Mouse (Mus musculus) olfactory bulb, adult 2 months (tissue): Measurements from ENCODE around the gene Ust. TPM values are rescaled to one million over a fixed set of nuclear protein-coding genes. Genes with fewer than 3 reads are reported as not detected.

Source experiments
- H3K27ac ChIP-seq: fragments of 200-500 bp; 2 replicates; pipeline ENCODE4 v1.5.1; 2012; ENCODE audit warnings: low read depth, low read length; ENCODE audit not compliant: insufficient read depth
- H3K4me1 ChIP-seq: fragments of 200-500 bp; 2 replicates; pipeline ENCODE4 v1.6.1; 2012; ENCODE audit warnings: low read length; ENCODE audit not compliant: control insufficient read depth, insufficient read depth
- H3K4me3 ChIP-seq: fragments of 200-500 bp; 2 replicates; pipeline ENCODE4 v1.5.1; 2012; ENCODE audit warnings: mild to moderate bottlenecking, low read depth, low read length, moderate library complexity; ENCODE audit not compliant: insufficient read depth
- CTCF ChIP-seq: fragments of 200-500 bp; IDR thresholded peaks from 2 replicates; pipeline ENCODE4 v1.5.1; 2012; ENCODE audit warnings: low read depth, mild to moderate bottlenecking, low read length, moderate library complexity; ENCODE audit not compliant: insufficient read depth
- POLR2A ChIP-seq: fragments of 200-500 bp; IDR thresholded peaks from 2 replicates; pipeline ENCODE4 v1.6.1; 2012; ENCODE audit warnings: mild to moderate bottlenecking, low read depth, low read length, moderate library complexity; ENCODE audit not compliant: insufficient read depth
- WGBS: fragments of 180-500 bp; shearing (Covaris S2); methylation state at CpG from one replicate; pipeline ENCODE4 v1.1.7; 2018; 5-methylcytosine and 5-hydroxymethylcytosine counted together
- polyA plus RNA-seq: library from polyadenylated mRNA; stranded (reverse); fragments of >200 nt; gene quantifications from 2 replicates; pipeline ENCODE4 v1.2.4, GENCODE M21; 2012; ENCODE audit warnings: low replicate concordance; ENCODE audit not compliant: missing spikeins, insufficient read depth, insufficient read length

Ust gene
- polyA plus RNA-seq, 1 experiment: not detected

DNA sequence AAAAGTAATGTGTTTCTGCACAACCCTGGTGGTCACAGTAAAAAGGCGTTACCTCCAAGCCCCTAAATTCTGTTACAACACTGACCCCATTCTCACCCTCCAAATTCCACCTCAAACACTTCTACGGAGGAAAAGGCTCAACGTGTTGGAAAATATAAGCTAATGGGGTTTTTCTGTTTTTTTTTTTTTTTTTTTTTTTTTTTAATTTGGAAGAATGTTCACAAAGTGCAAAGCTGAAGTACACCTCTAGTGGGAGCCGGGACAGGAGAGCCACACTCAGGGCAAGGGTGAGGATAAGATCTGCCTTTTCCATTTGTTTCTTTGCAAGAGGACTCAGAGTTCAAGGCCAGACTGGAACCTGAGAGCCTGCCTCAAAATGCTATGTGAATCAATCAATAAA is 34.1 kb downstream of the Ust start:
- Histone ChIP-seq H3K4me1 (no peaks in the 10 kb centered on the region), H3K4me3 (no peak overlapping the region), H3K27ac (no peak overlapping the region)
- 82% methylated on average over 4 of the region's 4 CpGs for WGBS
- TF ChIP-seq CTCF (no peak), POLR2A (no peak)

DNA sequence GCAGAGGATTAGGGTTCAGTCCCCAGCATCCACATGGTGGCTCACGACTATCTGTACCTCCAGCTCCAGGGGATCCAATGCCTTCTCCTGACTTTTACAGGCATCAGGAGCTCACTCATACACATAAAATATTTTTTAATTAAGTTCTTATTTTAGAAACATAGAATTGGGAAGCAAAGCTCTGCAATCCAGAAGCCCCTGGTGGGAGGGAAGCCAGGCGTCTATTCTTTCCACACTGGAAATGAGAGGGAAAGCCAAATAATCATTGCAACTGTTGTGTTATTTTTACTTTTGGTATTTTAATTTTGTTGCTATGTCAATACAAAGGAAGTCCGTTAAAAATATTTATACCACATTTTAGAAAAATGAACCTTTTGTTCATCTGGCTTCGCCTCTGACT is 35.8 kb downstream of the Ust start:
- Histone ChIP-seq H3K27ac (no peak overlapping the region), H3K4me3 (no peak overlapping the region), H3K4me1 (no peaks in the 10 kb centered on the region)
- 73% methylated on average over 4 of the region's 4 CpGs for WGBS
- no peak for TF ChIP-seq POLR2A
- TF ChIP-seq CTCF: no peak

DNA sequence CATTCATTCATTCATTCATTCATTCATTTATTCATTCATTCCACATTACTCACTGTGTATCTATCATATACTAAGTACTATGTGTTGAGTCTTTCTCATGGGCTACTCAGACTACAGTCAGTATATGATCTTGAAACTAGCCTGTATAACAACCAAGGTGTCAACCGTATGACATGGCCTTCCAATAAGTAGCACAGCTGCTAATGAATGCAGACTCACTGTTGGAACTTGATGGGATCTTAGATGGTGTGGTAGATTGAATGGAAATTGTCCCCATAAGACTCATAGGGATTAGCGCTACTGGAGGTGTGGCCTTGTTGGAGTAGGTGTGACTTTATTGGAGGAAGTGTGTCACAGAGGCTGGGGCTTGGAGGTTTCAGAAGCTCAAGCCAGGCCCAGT is 38.8 kb downstream of the Ust start:
- WGBS: 97% methylated on average over 2 of the region's 2 CpGs
- H3K4me1 ChIP-seq: no peaks in the 10 kb centered on the region
- no peak overlapping the region for H3K27ac ChIP-seq
- TF ChIP-seq POLR2A: no peak
- no peak for TF ChIP-seq CTCF
- no peak overlapping the region for H3K4me3 ChIP-seq

DNA sequence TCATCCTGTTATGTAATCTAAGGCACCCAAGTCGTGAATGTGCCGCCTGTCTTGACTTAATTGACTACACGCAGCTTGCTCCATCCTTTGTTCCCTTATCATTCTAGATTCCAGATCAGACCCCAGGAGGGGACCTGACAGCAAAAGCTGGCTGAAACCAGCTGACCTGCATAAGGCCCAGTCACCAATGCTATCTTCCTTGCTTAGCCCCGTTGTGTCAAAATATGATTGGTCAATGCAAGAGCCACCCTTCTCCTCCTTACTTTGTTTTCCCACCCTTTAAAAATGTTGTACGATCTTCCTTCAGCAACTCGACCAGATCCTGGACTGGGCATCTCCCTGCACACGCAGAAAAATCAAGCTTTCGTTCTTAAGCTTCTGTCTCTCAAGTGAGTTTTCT is 40.7 kb downstream of the Ust start:
- Histone ChIP-seq H3K4me1 (no peaks in the 10 kb centered on the region), H3K4me3 (no peak overlapping the region), H3K27ac (no peak overlapping the region)
- TF ChIP-seq CTCF (no peak), POLR2A (no peak)
- 91% methylated on average over 8 of the region's 8 CpGs for WGBS

DNA sequence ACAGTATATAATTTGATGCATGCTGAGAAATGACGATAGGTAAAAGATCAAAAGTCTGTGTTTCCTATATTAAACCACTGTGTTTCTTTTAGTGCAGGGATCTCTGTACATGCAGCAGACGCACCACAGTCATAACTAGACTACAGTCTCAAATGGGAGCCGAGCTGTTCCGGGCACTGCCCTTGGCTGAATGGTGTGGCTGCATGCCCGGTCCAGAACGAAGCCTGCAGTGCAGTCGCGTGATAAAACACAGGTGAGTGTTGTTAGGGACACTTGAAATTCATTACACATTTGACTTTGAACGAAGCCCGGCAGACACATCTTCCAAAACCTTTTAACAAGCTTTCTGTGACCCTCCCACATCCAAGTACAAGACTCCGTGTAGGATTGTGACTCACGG is 46.6 kb downstream of the Ust start:
- Histone ChIP-seq H3K27ac (no peak overlapping the region), H3K4me3 (no peak overlapping the region), H3K4me1 (peaks cover 2% of the 10 kb centered on the region; the same call in 1 of the 2 replicates)
- no peak for TF ChIP-seq POLR2A
- TF ChIP-seq CTCF: no peak
- 73% methylated on average over 12 of the region's 12 CpGs for WGBS

DNA sequence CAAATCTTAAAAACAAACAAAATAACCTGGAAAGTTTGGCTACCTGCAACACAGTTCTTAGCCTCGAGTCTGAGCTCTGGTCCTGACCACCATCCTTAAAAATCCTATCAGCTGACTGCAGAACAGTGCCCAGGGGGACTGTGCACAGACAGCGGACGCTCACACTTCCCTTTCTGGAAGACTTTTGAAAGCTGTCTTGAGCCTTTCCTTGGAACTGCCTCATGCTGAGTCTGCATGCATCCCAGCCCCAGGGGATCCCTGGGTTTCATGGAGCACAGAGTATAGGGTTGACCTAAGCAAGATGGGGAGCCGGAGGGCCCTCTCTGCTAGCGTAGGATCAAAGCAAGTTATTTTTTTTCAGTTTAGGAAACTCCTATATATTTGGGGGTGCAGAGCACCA is 47.6 kb downstream of the Ust start:
- no peak for TF ChIP-seq CTCF
- TF ChIP-seq POLR2A: no peak
- Histone ChIP-seq H3K4me1 (peaks cover 2% of the 10 kb centered on the region; the same call in 1 of the 2 replicates), H3K4me3 (no peak overlapping the region), H3K27ac (no peak overlapping the region)
- 77% methylated on average over 5 of the region's 5 CpGs for WGBS

DNA sequence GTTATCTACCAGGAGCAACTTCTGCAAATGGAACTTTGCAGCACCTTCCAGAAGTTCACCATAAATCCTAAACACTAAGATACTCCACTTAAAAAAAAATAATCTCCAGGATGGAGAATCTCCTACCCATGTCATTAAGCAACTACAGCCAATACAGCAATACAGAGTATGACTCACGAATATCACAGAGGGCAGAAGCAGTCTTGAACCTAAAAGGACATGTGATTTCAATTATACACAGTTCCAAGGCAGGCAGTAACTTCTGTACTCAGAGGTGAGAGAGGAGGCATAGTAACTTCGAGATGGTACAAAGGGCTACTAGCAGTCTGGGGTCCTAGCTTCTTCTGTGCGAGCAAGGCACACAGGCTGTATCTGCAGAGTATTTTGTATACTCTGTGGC is 49.1 kb downstream of the Ust start:
- 83% methylated on average over 3 of the region's 3 CpGs for WGBS
- peaks cover 2% of the 10 kb centered on the region; the same call in 1 of the 2 replicates for H3K4me1 ChIP-seq
- TF ChIP-seq POLR2A (no peak), CTCF (no peak)

DNA sequence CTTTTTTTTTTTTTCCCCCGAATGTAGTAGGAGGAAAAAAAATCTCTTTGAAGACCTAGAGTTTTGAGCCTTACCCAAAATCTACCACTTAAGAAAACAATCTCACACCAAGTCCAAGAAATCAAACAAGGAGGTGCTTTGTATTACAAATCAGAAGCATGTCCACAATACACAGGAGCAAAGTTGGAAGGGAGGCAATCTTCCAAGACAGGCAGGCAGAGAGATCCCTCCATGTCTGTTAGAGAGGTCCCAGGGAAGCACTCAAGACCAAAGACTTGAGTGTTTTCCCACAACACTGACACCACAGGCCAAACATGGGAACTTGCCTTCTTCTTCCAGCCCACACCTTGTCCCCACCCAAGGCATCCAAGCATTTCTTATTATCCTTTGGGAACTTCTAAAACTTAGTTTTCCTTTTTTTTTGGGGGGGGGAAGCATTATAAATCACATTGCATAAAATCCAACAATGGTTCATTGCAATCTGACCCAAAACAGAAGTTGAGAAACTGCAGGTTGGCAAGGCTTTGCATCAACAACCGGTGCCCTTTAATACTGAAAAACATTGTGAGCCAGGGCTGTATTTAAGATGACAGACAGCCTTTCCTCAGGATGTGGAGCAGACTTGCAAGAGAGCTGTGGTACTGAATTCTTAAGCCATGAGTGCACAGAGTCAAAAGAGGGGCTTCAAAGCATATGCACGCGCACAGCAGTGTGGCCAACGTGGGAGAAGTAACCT is 49.8 kb downstream of the Ust start:
- Histone ChIP-seq H3K4me1 (peaks cover 2% of the 10 kb centered on the region; the same call in 1 of the 2 replicates), H3K27ac (no peak overlapping the region), H3K4me3 (no peak overlapping the region)
- 70% methylated on average over 5 of the region's 5 CpGs for WGBS
- no peak for TF ChIP-seq POLR2A
- TF ChIP-seq CTCF: no peak

More for the DNA sequence above, 49.1 kb downstream of the Ust start:
- Histone ChIP-seq H3K4me3 (no peak overlapping the region), H3K27ac (no peak overlapping the region)

DNA sequence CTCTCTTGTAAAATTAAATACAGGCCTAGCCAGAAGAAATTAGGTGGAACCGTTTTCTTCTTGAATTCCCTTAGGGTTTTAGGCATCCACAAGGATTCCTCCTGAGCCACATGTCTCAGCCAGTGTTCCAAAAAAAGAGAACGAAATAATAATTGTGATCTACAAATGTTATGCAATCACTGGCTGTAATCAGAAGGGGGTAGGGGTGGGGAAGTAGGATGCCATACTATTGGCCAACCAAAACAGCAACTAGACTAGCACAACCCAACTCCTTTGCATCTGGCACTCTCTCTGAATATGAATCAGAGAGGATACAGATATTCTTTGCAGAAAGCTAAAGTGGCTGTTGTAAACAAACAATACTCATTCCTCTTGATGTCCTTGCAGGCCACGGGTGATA is 52.7 kb downstream of the Ust start:
- H3K4me1 ChIP-seq: no peaks in the 10 kb centered on the region
- WGBS: 46% methylated on average over 3 of the region's 3 CpGs
- H3K4me3 ChIP-seq: no peak overlapping the region
- no peak overlapping the region for H3K27ac ChIP-seq
- TF ChIP-seq POLR2A: no peak
- TF ChIP-seq CTCF: no peak

DNA sequence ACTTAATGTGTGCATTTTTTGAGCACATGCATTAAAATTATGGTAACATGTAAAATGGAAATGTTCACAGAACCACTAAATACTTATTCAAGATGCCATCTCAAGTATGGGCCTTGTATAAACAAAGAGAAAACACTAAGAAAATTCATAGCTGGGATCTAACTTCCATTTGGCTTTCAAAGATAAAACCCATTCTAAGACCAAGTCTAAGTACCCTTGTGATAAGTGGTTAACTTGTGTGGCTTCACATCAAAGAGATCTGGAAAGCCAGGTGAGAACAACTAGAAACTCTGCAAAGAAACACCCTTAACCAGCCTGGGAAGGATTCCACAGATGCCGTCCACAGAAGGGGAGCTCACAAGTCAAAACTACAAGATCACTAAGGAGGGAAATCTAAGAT is 53.4 kb downstream of the Ust start:
- TF ChIP-seq POLR2A (no peak), CTCF (no peak)
- 89% methylated on average over 1 of the region's 1 CpGs for WGBS

More for the DNA sequence above, 53.4 kb downstream of the Ust start:
- no peak overlapping the region for H3K4me3 ChIP-seq
- H3K27ac ChIP-seq: no peak overlapping the region
- no peaks in the 10 kb centered on the region for H3K4me1 ChIP-seq
